Mouse (Mus musculus) fibroblast of lung, adult 2 months (primary cell): ENCODE measurements at regions not wholly inside any gene's neighbourhood (a gene's known extent, or its start where the extent isn't known, plus 50 kb on each side); places are given as distances from the start of the nearest gene placed in this dataset.

Experiments
- DNase-seq: peaks from one replicate; pipeline ENCODE4 v3.0.0-alpha.2; 2011; ENCODE audit warnings: low read depth

- DNase-seq = no peak
These were observed 68.3 kb downstream of the Cd83 start for GRCm38 (mm10) chr13:43852888-43853287.

GRCm38 (mm10) chr13:43854973-43855372 is 70.4 kb downstream of the Cd83 start:
- no peak for DNase-seq

- DNase-seq = no peak
These were observed 76.4 kb downstream of the Cd83 start for GRCm38 (mm10) chr13:43860932-43861331.

GRCm38 (mm10) chr13:43861424-43861823 is 76.8 kb downstream of the Cd83 start:
- DNase-seq = no peak

GRCm38 (mm10) chr13:43862056-43862455 is 77.5 kb downstream of the Cd83 start:
- DNase-seq = no peak

- DNase-seq = no peak
These were observed 78.0 kb downstream of the Cd83 start for GRCm38 (mm10) chr13:43862586-43862985.

GRCm38 (mm10) chr13:43863581-43864100 is 79.1 kb downstream of the Cd83 start:
- no peak for DNase-seq

GRCm38 (mm10) chr13:43864153-43864861 is 79.7 kb downstream of the Cd83 start:
- DNase-seq = peak; percentile 96

- DNase-seq = no peak
These were observed 80.5 kb downstream of the Cd83 start for GRCm38 (mm10) chr13:43865036-43865435.

- DNase-seq = no peak
These were observed 91.3 kb downstream of the Cd83 start for GRCm38 (mm10) chr13:43875895-43876294.

GRCm38 (mm10) chr13:43887284-43887683 is 102.7 kb downstream of the Cd83 start:
- no peak for DNase-seq

- DNase-seq = no peak
These were observed 107.4 kb downstream of the Cd83 start for GRCm38 (mm10) chr13:43891928-43892327.

- DNase-seq = no peak
These were observed 111.4 kb downstream of the Cd83 start for GRCm38 (mm10) chr13:43895990-43896389.

GRCm38 (mm10) chr13:43897046-43897445 is 112.5 kb downstream of the Cd83 start:
- DNase-seq = no peak

GRCm38 (mm10) chr13:43898555-43899258 is 114.1 kb downstream of the Cd83 start:
- DNase-seq = no peak

GRCm38 (mm10) chr13:43900115-43900514 is 115.5 kb downstream of the Cd83 start:
- no peak for DNase-seq

GRCm38 (mm10) chr13:43900758-43901157 is 116.2 kb downstream of the Cd83 start:
- DNase-seq = no peak

- no peak for DNase-seq
These were observed 118.8 kb downstream of the Cd83 start for GRCm38 (mm10) chr13:43903391-43903790.

GRCm38 (mm10) chr13:43904291-43904690 is 119.7 kb downstream of the Cd83 start:
- no peak for DNase-seq

- no peak for DNase-seq
These were observed 121.7 kb downstream of the Cd83 start for GRCm38 (mm10) chr13:43906241-43906640.

- no peak for DNase-seq
These were observed 122.8 kb downstream of the Cd83 start for GRCm38 (mm10) chr13:43907425-43907824.

GRCm38 (mm10) chr13:43908041-43908644 is 123.6 kb downstream of the Cd83 start:
- DNase-seq = no peak

- DNase-seq = no peak
These were observed 125.4 kb downstream of the Cd83 start for GRCm38 (mm10) chr13:43909933-43910332.
